Mouse (Mus musculus) MEL (cell line): Measurements from ENCODE around the gene Igdcc3. TPM values are rescaled to one million over a fixed set of nuclear protein-coding genes. Genes with fewer than 3 reads are reported as not detected.

ENCODE experiments used
- DNase-seq: peaks from one replicate; pipeline ENCODE4 v3.0.0; 2011; ENCODE audit warnings: low read depth, low spot score
- H3K27ac ChIP-seq: 2 replicates; pipeline ENCODE4 v1.5.1; 2012; ENCODE audit warnings: low read depth, mild to moderate bottlenecking, control low read depth, low read length, moderate library complexity; ENCODE audit not compliant: control insufficient read depth
- H3K27me3 ChIP-seq, 2 experiments: fragments of 150-350 bp in 1 of 2; sonication (generic) in 1 of 2; 2 replicates each; pipeline ENCODE4 v1.6.1; 2012; ENCODE audit warnings: low read length in 2 of 2, mild to moderate bottlenecking in 2 of 2, improper control_type of control experiment in 1 of 2, moderate library complexity in 1 of 2; ENCODE audit not compliant: insufficient read depth in 2 of 2, control insufficient read depth in 1 of 2
- H3K36me3 ChIP-seq, 2 experiments: 2 replicates each; pipeline ENCODE4 v1.6.1; 2012 to 2014; ENCODE audit warnings: low read length in 2 of 2, improper control_type of control experiment in 1 of 2, inconsistent platforms in 1 of 2, mild to moderate bottlenecking in 1 of 2; ENCODE audit not compliant: insufficient read depth in 2 of 2, control insufficient read depth in 1 of 2
- H3K4me1 ChIP-seq, 2 experiments: fragments of 150-350 bp in 1 of 2; sonication (generic) in 1 of 2; 2 replicates each; pipeline ENCODE4 v1.6.1; 2012; ENCODE audit warnings: low read length in 2 of 2, improper control_type of control experiment in 1 of 2, mild to moderate bottlenecking in 1 of 2; ENCODE audit not compliant: insufficient read depth in 2 of 2, control insufficient read depth in 1 of 2
- H3K4me3 ChIP-seq, 2 experiments: fragments of 150-350 bp in 1 of 2; sonication (generic) in 1 of 2; 2 replicates each; pipeline ENCODE4 v1.5.1; 2012; ENCODE audit warnings: low read depth in 2 of 2, low read length in 2 of 2, mild to moderate bottlenecking in 2 of 2, moderate library complexity in 2 of 2, control low read depth in 1 of 2, improper control_type of control experiment in 1 of 2; ENCODE audit not compliant: control insufficient read depth in 1 of 2, insufficient read depth in 1 of 2
- H3K79me2 ChIP-seq: 2 replicates; pipeline ENCODE4 v1.6.1; 2012; ENCODE audit warnings: mild to moderate bottlenecking, low read length, moderate library complexity; ENCODE audit not compliant: control insufficient read depth, poor library complexity, insufficient read depth
- H3K9ac ChIP-seq: 2 replicates; pipeline ENCODE4 v1.6.1; 2012; ENCODE audit warnings: low read depth, mild to moderate bottlenecking, control low read depth, low read length, moderate library complexity; ENCODE audit not compliant: control insufficient read depth, poor library complexity, severe bottlenecking
- H3K9me3 ChIP-seq: fragments of 150-350 bp; sonication (generic); replicated peaks from 2 replicates; pipeline ENCODE4 v1.6.1; 2012; ENCODE audit warnings: mild to moderate bottlenecking, low read length, improper control_type of control experiment, moderate library complexity; ENCODE audit not compliant: insufficient read depth
- BHLHE40 ChIP-seq: IDR thresholded peaks from 2 replicates; pipeline ENCODE4 v1.6.1; 2012; ENCODE audit warnings: low read depth, mild to moderate bottlenecking, inconsistent platforms, low read length, improper control_type of control experiment, borderline replicate concordance
- CHD1 ChIP-seq: IDR thresholded peaks from 2 replicates; pipeline ENCODE4 v1.6.1; 2012; ENCODE audit warnings: low read depth, mild to moderate bottlenecking, inconsistent platforms, low read length, improper control_type of control experiment
- CHD2 ChIP-seq: IDR thresholded peaks from 2 replicates; pipeline ENCODE4 v1.6.1; 2011; ENCODE audit warnings: low read length, improper control_type of control experiment
- E2F4 ChIP-seq: IDR thresholded peaks from 2 replicates; pipeline ENCODE4 v1.6.1; 2011; ENCODE audit warnings: low read depth, low read length, improper control_type of control experiment, borderline replicate concordance
- EP300 ChIP-seq, 2 experiments: IDR thresholded peaks; 2 replicates each; pipeline ENCODE4 v1.6.1; 2011; ENCODE audit warnings: improper control_type of control experiment in 2 of 2, low read length in 2 of 2, low read depth in 1 of 2, mild to moderate bottlenecking in 1 of 2
- ETS1 ChIP-seq: IDR thresholded peaks from 2 replicates; pipeline ENCODE4 v1.6.1; 2012; ENCODE audit warnings: low read depth, mild to moderate bottlenecking, inconsistent platforms, low read length, improper control_type of control experiment, moderate library complexity
- GATA1 ChIP-seq: IDR thresholded peaks from 2 replicates; pipeline ENCODE4 v1.6.1; 2011; ENCODE audit warnings: low read depth, low read length, improper control_type of control experiment
- HCFC1 ChIP-seq: IDR thresholded peaks from 2 replicates; pipeline ENCODE4 v1.6.1; 2012; ENCODE audit warnings: low read depth, mild to moderate bottlenecking, inconsistent platforms, low read length, improper control_type of control experiment, moderate library complexity
- JUND ChIP-seq: IDR thresholded peaks from 2 replicates; pipeline ENCODE4 v1.6.1; 2011; ENCODE audit warnings: low read depth, mild to moderate bottlenecking, improper control_type of control experiment, low read length
- KAT2A ChIP-seq: conservative IDR thresholded peaks from 2 replicates; pipeline ENCODE4 v1.6.1; 2012; ENCODE audit warnings: low read depth, low read length, improper control_type of control experiment, inconsistent platforms
- MYB ChIP-seq: IDR thresholded peaks from 2 replicates; pipeline ENCODE4 v1.6.1; 2011; ENCODE audit warnings: mild to moderate bottlenecking, low read depth, low read length, improper control_type of control experiment
- MYC ChIP-seq: IDR thresholded peaks from 2 replicates; pipeline ENCODE4 v1.6.1; 2011; ENCODE audit warnings: low read depth, mild to moderate bottlenecking, low read length, improper control_type of control experiment, moderate library complexity
- NRF1 ChIP-seq: IDR thresholded peaks from 2 replicates; pipeline ENCODE4 v1.6.1; 2014; ENCODE audit warnings: low read depth, mild to moderate bottlenecking, inconsistent platforms, low read length, improper control_type of control experiment, moderate library complexity; ENCODE audit not compliant: poor library complexity, insufficient read depth, severe bottlenecking
- POLR2AphosphoS5 ChIP-seq: IDR thresholded peaks from 2 replicates; pipeline ENCODE4 v1.6.1; 2012; ENCODE audit warnings: low read depth, borderline replicate concordance, mild to moderate bottlenecking, inconsistent platforms, low read length, moderate library complexity, mixed read lengths
- RCOR1 ChIP-seq: IDR thresholded peaks from 2 replicates; pipeline ENCODE4 v1.6.1; 2012; ENCODE audit warnings: low read depth, mild to moderate bottlenecking, inconsistent platforms, low read length, improper control_type of control experiment
- SIN3A ChIP-seq: IDR thresholded peaks from 2 replicates; pipeline ENCODE4 v1.6.1; 2012; ENCODE audit warnings: low read length, improper control_type of control experiment, inconsistent platforms
- SMC3 ChIP-seq: IDR thresholded peaks from 2 replicates; pipeline ENCODE4 v1.6.1; 2011; ENCODE audit warnings: low read depth, low read length, improper control_type of control experiment
- TAL1 ChIP-seq: IDR thresholded peaks from 2 replicates; pipeline ENCODE4 v1.6.1; 2012; ENCODE audit warnings: mild to moderate bottlenecking, inconsistent platforms, low read length, moderate library complexity, mixed read lengths
- TCF12 ChIP-seq: IDR thresholded peaks from 2 replicates; pipeline ENCODE4 v1.6.1; 2014; ENCODE audit warnings: low read depth, mild to moderate bottlenecking, inconsistent platforms, low read length, improper control_type of control experiment, moderate library complexity
- UBTF ChIP-seq: IDR thresholded peaks from 2 replicates; pipeline ENCODE4 v1.6.1; 2012; ENCODE audit warnings: low read depth, mild to moderate bottlenecking, inconsistent platforms, low read length, improper control_type of control experiment, moderate library complexity, borderline replicate concordance; ENCODE audit not compliant: insufficient read depth
- USF1 ChIP-seq: IDR thresholded peaks from 2 replicates; pipeline ENCODE4 v1.6.1; 2014; ENCODE audit warnings: low read depth, mild to moderate bottlenecking, inconsistent platforms, low read length, improper control_type of control experiment, moderate library complexity
- USF2 ChIP-seq, 2 experiments: IDR thresholded peaks; 2 replicates each; pipeline ENCODE4 v1.6.1; 2011 to 2012; ENCODE audit warnings: improper control_type of control experiment in 2 of 2, low read length in 2 of 2, borderline replicate concordance in 1 of 2, inconsistent platforms in 1 of 2, low read depth in 1 of 2, mild to moderate bottlenecking in 1 of 2; ENCODE audit not compliant: insufficient read depth in 1 of 2
- ZC3H11A ChIP-seq: IDR thresholded peaks from 2 replicates; pipeline ENCODE4 v1.6.1; 2012; ENCODE audit warnings: low read depth, mild to moderate bottlenecking, inconsistent platforms, low read length, improper control_type of control experiment
- ZKSCAN1 ChIP-seq: IDR thresholded peaks from 2 replicates; pipeline ENCODE4 v1.6.1; 2012; ENCODE audit warnings: low read depth, mild to moderate bottlenecking, inconsistent platforms, low read length, improper control_type of control experiment, moderate library complexity
- ZMIZ1 ChIP-seq: IDR thresholded peaks from 2 replicates; pipeline ENCODE4 v1.6.1; 2012; ENCODE audit warnings: low read depth, mild to moderate bottlenecking, inconsistent platforms, low read length, improper control_type of control experiment, moderate library complexity
- polyA plus RNA-seq, 2 experiments: library from polyadenylated mRNA; stranded (reverse) in 1 of 2; unstranded in 1 of 2; fragments of >175 nt in 1 of 2; fragments of >200 nt in 1 of 2; gene quantifications; 2 replicates each; pipeline versions ENCODE4 v1.2.1 to v1.2.4; 2012; ENCODE audit warnings: low replicate concordance in 2 of 2, low read depth in 1 of 2; ENCODE audit not compliant: insufficient read length in 2 of 2, insufficient read depth in 1 of 2, missing spikeins in 1 of 2
- total RNA-seq: library from RNA; depleted of rRNA; stranded (reverse); fragments of 300-350 nt; gene quantifications from 2 replicates; pipeline ENCODE4 v1.2.3, GENCODE M21; 2012

Igdcc3 gene
- total and polyA plus RNA-seq, 3 experiments, result not detected

GRCm38 (mm10) chr9:65135126-65135525 lies 5.9 kb upstream of the Igdcc3 start:
- DNase-seq, result no peak
- H3K4me3 ChIP-seq, result no peak overlapping the region
- no peaks in the 10 kb centered on the region for H3K9me3 ChIP-seq
- no peaks in the 10 kb centered on the region for H3K4me1 ChIP-seq
- H3K27ac ChIP-seq, result no peak overlapping the region
- no peaks in the 10 kb centered on the region for H3K79me2 ChIP-seq
- 0 out of 4 replicates have a peak, but pooled peaks cover 0 to 2% of the 10 kb centered on the region in 2 experiments for H3K36me3 ChIP-seq
- TF ChIP-seq MYC (no peak), CHD1 (no peak)
- TF ChIP-seq, all 39 proteins: peak for 0
- Histone ChIP-seq H3K27me3 (no peaks in the 10 kb centered on the region), H3K9ac (no peak overlapping the region)

- no peak overlapping the region for H3K4me3 ChIP-seq
- DNase-seq, result no peak
- TF ChIP-seq KAT2A (no peak), ZMIZ1 (no peak), NRF1 (no peak), ETS1 (no peak), TAL1 (no peak)
Measured at GRCm38 (mm10) chr9:65140491-65140890, 498 bp upstream of the Igdcc3 start.

GRCm38 (mm10) chr9:65141306-65141975 lies 452 bp downstream of the Igdcc3 start:
- Histone ChIP-seq H3K36me3 (0 out of 4 replicates have a peak, but pooled peaks cover 0 to 2% of the 10 kb centered on the region in 2 experiments), H3K27ac (no peak overlapping the region), H3K9ac (no peak overlapping the region), H3K4me1 (no peaks in the 10 kb centered on the region), H3K27me3 (peaks cover 0 to 1% of the 10 kb centered on the region in 2 experiments; a peak in 1 of 4 replicates), H3K9me3 (no peaks in the 10 kb centered on the region), H3K4me3 (no peak overlapping the region), H3K79me2 (no peaks in the 10 kb centered on the region)
- no peak for DNase-seq
- no peak for TF ChIP-seq RCOR1
- no peak for TF ChIP-seq GATA1
- no peak for TF ChIP-seq USF1
- TF ChIP-seq EP300 (IDR thresholded peaks at IDR 0.05; ENCODE audit: low read depth in 1 of 2, low read length in 2 of 2), result no peak
- TF ChIP-seq MYB, result no peak
- TF ChIP-seq UBTF, result no peak
- TF ChIP-seq E2F4, result no peak
- no peak for TF ChIP-seq USF2 (IDR thresholded peaks at IDR 0.05; ENCODE audit: borderline replicate concordance in 1 of 2, insufficient read depth in 1 of 2, low read depth in 1 of 2, low read length in 2 of 2)
- no peak for TF ChIP-seq CHD2
- no peak for TF ChIP-seq ZKSCAN1
- no peak for TF ChIP-seq JUND
- no peak for TF ChIP-seq SIN3A
- TF ChIP-seq BHLHE40, result no peak
- TF ChIP-seq HCFC1, result no peak
- no peak for TF ChIP-seq CHD1
- TF ChIP-seq ZC3H11A, result no peak
- no peak for TF ChIP-seq TAL1
- no peak for TF ChIP-seq SMC3
- no peak for TF ChIP-seq POLR2AphosphoS5
- TF ChIP-seq TCF12, result no peak
- TF ChIP-seq, all 39 proteins: peak for 0

More at GRCm38 (mm10) chr9:65140491-65140890, 498 bp upstream of the Igdcc3 start:
- Histone ChIP-seq H3K4me1 (no peaks in the 10 kb centered on the region), H3K9me3 (no peaks in the 10 kb centered on the region), H3K36me3 (0 out of 4 replicates have a peak, but pooled peaks cover 0 to 2% of the 10 kb centered on the region in 2 experiments), H3K27ac (no peak overlapping the region), H3K79me2 (no peaks in the 10 kb centered on the region), H3K27me3 (peaks cover 0 to 1% of the 10 kb centered on the region in 2 experiments; a peak in 1 of 4 replicates), H3K9ac (no peak overlapping the region)
